Mouse (Mus musculus) splenic B cell, adult 2 months (primary cell): Measurements from ENCODE around the gene Nacc1.

Experiments
- DNase-seq: peaks from one replicate; pipeline ENCODE4 v3.0.0-alpha.2; 2011; ENCODE audit warnings: low read depth, low spot score
- H3K27me3 ChIP-seq: 2 replicates; pipeline ENCODE4 v1.6.1; 2012; ENCODE audit warnings: mild to moderate bottlenecking, low read length, moderate library complexity, mixed read lengths; ENCODE audit not compliant: control insufficient read depth, poor library complexity, insufficient read depth, severe bottlenecking
- H3K36me3 ChIP-seq: 2 replicates; pipeline ENCODE4 v1.6.1; 2012; ENCODE audit warnings: mild to moderate bottlenecking, low read length, moderate library complexity, mixed read lengths; ENCODE audit not compliant: control insufficient read depth, poor library complexity, insufficient read depth, severe bottlenecking

Nacc1 gene

DNA sequence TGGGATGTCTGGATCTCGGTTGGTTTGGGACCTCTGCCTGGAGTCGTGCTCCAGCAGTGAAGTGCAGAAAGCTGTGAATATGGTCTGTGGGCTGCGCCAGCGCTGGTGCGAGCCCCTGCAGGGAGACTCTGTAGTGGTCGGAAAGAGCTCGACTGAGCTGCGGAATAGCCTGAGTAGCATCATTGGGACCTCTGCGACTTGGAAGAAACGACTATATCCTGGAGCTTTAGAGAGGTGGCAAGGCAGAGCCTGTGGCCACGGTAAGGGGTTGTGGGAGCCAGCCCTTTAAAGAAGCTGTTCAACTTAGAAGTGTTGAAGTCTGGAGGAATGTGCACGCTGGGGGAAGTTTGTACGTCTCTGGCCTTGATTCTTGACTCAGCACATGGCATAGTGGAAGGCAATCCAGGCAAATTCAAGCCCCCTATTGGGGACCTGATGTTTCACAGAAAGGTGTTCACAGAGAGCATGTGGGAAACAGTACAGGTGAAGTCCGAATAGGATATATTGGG lies 22.2 kb downstream of the Nacc1 start:
- H3K36me3 ChIP-seq: no peaks in the 10 kb centered on the region; the same call in none of the 2 replicates
- no peak for DNase-seq
- H3K27me3 ChIP-seq: no peaks in the 10 kb centered on the region

- H3K27me3 ChIP-seq: no peaks in the 10 kb centered on the region
- peak; percentile 88 for DNase-seq
- H3K36me3 ChIP-seq: no peaks in the 10 kb centered on the region; the same call in none of the 2 replicates
Observed at GRCm38 (mm10) chr8:84664566-84665384, 22.9 kb downstream of the Nacc1 start.

DNA sequence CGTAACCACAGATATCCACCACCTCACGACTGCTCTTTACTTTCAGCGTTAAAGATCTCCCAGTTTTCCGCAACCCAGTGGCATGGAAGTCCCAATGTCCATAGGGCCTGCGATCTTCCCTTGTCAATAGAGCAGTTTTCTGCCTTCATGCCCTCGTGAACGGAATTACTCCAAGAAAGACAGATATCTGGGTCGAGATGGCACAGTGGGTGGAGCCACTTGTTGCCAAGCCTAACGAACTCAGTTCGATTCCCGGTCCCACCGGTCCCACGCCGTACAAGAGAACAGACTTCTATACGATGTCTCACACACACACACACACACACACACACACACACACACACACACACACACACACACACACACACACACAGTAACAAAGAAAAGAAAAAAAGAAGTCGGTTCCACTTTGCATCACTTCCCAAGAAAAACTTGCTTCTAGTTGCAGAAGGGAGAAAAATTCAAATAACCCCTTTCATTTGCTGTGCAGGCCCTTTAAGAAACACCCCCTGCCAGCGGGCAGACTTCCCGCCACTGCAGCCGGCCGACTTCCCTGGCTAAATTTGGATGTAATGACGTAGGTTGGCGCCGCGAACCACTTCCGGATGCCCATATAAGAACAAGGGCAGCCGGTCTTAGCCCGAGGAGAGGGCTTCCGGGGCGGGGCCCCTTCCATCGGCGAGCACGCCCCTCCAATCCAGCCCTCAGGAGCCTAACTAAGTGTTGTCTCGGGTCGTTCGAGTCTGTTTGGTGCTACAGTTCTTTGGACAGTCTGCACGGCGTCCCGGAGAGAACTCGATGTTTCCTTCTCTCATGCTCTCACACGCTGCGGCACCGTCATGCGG lies 24.0 kb downstream of the Nacc1 start:
- Histone ChIP-seq H3K27me3 (no peaks in the 10 kb centered on the region), H3K36me3 (no peaks in the 10 kb centered on the region; the same call in none of the 2 replicates)
- peak; percentile 97 for DNase-seq

- no peaks in the 10 kb centered on the region; the same call in none of the 2 replicates for H3K36me3 ChIP-seq
- DNase-seq: peak; percentile 95
- H3K27me3 ChIP-seq: no peaks in the 10 kb centered on the region
Observed at GRCm38 (mm10) chr8:84662581-84663065, 25.0 kb downstream of the Nacc1 start, which contains the start of gene Ier2. Gene Ier2, minus strand, starts transcription at chr8:84662852.

GRCm38 (mm10) chr8:84661961-84662571 lies 25.6 kb downstream of the Nacc1 start:
- Histone ChIP-seq H3K27me3 (no peaks in the 10 kb centered on the region), H3K36me3 (no peaks in the 10 kb centered on the region; the same call in none of the 2 replicates)
- no peak for DNase-seq

GRCm38 (mm10) chr8:84661458-84661871 lies 26.2 kb downstream of the Nacc1 start:
- DNase-seq: peak; percentile 92
- Histone ChIP-seq H3K36me3 (no peaks in the 10 kb centered on the region; the same call in none of the 2 replicates), H3K27me3 (no peaks in the 10 kb centered on the region)

GRCm38 (mm10) chr8:84660819-84661457 lies 26.7 kb downstream of the Nacc1 start:
- Histone ChIP-seq H3K36me3 (no peaks in the 10 kb centered on the region; the same call in 1 of the 2 replicates), H3K27me3 (no peaks in the 10 kb centered on the region)
- peak; percentile 43 for DNase-seq

DNA sequence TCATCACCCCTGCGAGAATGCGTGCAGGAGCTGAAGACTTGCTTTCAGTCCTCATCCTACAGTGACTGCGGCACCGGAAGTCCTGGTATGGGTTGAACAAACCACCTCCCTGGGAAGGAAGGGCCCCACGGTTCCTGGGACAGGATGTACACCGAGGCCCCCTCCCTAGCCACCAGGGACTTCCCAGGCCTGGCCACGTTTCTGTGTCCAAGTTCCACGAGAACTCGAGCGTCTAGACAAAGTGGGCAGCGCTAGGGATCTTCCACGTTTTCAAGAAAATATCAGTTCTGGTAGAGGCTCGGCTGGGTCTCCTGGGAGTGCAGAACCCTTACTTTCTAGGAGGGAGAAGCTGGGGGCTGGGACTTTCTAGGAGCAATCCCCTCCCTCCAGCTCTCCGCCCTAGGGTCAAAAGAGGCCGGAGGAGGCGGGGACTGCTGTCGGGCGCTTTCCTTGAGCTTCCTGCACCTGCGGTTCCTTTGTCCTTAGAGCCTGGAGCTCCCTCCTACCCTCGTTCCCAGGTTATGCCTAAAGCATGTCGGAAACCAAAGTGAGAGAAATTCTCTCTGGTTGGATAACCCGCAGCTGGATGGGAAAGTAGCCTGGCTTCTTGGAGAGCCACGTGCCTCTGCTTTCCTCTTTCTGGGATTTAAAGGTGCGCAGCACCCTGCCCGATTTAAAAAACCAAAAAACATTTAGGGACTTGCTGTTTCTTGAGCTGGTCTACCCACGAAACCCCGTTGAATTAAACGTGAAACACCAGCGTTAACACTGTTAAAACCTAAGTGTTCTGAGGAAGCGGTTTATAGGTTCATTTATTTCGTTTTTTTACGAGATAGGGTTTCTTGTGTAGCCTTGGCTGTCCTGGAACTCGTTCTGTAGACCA lies 27.5 kb downstream of the Nacc1 start:
- DNase-seq: peak; percentile 66

GRCm38 (mm10) chr8:84658951-84659350 lies 28.7 kb downstream of the Nacc1 start:
- no peak for DNase-seq
- Histone ChIP-seq H3K36me3 (no peaks in the 10 kb centered on the region; the same call in 1 of the 2 replicates), H3K27me3 (no peaks in the 10 kb centered on the region)

More for the DNA sequence above, 27.5 kb downstream of the Nacc1 start:
- Histone ChIP-seq H3K27me3 (no peaks in the 10 kb centered on the region), H3K36me3 (no peaks in the 10 kb centered on the region; the same call in 1 of the 2 replicates)

GRCm38 (mm10) chr8:84657680-84658079 lies 30.0 kb downstream of the Nacc1 start:
- no peaks in the 10 kb centered on the region; the same call in 1 of the 2 replicates for H3K36me3 ChIP-seq
- no peak for DNase-seq
- H3K27me3 ChIP-seq: no peaks in the 10 kb centered on the region

- no peaks in the 10 kb centered on the region; the same call in 1 of the 2 replicates for H3K36me3 ChIP-seq
- DNase-seq: no peak
- no peaks in the 10 kb centered on the region for H3K27me3 ChIP-seq
Observed at GRCm38 (mm10) chr8:84657203-84657602, 30.5 kb downstream of the Nacc1 start.

DNA sequence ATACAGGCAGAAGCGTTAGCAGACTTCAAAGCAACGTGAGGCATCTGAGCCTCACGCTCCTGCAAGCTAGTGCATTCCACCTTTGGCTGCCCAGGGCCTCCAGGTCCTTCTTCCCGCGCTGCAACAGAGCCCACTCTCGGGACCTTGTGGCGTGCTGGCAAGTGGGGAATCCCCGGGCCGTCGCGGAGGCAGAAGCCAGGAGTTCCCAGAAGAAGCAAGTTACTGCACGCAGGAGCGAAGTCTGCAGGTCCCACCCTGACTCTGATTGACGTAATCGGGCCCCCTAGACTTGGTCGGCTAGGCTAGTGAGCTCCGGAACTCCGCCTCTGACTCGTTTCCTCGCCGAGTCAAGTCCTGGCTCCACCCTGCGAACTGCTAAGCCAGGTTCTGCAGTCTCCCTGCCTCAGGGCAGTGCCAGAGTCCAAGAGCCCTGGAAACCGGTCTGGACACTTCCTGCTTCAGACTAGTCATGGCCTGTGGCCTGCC lies 31.0 kb downstream of the Nacc1 start:
- DNase-seq: peak; percentile 81
- Histone ChIP-seq H3K27me3 (no peaks in the 10 kb centered on the region), H3K36me3 (no peaks in the 10 kb centered on the region; the same call in 1 of the 2 replicates)

- H3K36me3 ChIP-seq: no peaks in the 10 kb centered on the region
- DNase-seq: no peak
- H3K27me3 ChIP-seq: no peaks in the 10 kb centered on the region
Observed at GRCm38 (mm10) chr8:84656191-84656525, 31.5 kb downstream of the Nacc1 start.
